Mouse (Mus musculus) E14TG2a.4 (cell line): ENCODE results near the gene Tecr.

Source experiments
- CTCF ChIP-seq: conservative IDR thresholded peaks from 2 replicates; pipeline ENCODE4 v1.5.1; 2014; ENCODE audit warnings: low read length
- NANOG ChIP-seq: IDR thresholded peaks from 2 replicates; pipeline ENCODE4 v1.6.1; 2014; ENCODE audit warnings: borderline replicate concordance, low read length, mixed read lengths
- POU5F1 ChIP-seq: IDR thresholded peaks from 2 replicates; pipeline ENCODE4 v1.6.1; 2014; ENCODE audit warnings: low read length, borderline replicate concordance

- TF ChIP-seq CTCF (no peak), POU5F1 (no peak), NANOG (no peak)
These were observed 28.1 kb downstream of the Tecr start for GRCm38 (mm10) chr8:83579676-83580075.
